Mouse (Mus musculus) cerebellum, postnatal 25 days (tissue): ENCODE results near the gene Ms4a10.

Experiments
- DNase-seq, 2 experiments: peaks; one replicate each; pipeline ENCODE4 v3.0.0; 2021; ENCODE audit warnings: mixed read lengths in 2 of 2

Ms4a10 gene

DNA sequence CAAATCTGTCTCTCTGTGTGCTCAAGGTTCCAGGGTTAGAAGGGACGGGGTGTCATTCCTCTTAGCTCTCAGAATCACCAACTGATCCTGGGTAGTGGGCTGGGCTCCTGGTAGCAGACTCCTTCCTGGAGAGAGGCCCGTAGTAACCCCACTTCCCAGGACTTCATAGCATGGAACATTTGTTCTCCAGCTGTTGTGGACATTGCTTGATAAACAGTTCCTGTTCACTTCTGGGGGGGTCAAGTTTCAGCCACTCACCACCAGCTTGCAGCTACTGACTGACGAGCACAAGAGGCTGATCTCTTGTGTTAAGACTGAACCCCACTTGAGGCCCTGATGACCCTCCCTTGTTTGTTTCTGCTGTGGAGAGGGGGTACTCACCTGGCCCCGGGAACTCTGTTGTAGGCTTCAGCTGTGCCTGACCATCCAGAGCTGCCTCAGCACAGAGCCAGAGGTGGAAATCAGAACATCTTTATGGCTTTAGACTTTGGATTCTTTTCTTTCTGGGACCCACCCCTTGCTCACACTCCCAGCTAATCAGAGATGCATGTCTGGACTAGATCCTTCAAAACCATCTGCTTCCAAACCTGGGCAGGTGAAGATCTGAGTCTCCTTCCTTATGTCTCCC lies at the start of gene Ms4a10:
Gene Ms4a10, minus strand, starts transcription at position 433 of the 628 bp plus-strand sequence.
- DNase-seq, result no peak

DNA sequence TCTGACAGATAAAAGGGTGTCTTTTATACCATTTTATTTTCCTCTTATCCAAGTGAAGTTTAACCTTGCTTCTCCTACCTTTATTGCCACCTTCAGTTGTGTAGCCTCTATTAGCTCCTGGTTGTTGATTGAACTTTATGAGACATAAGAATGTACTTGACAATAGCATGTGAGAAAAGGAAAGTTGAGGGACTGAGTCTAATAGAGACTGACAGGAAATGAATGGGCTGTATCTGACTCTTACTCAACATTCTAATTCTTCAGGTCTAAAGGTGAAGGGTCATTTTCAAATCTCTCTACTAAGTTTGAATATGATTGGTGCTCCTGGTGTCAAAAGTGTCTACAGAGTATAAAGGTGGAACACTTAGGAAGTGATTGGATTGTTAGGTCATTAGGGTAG lies 47.9 kb upstream of the Ms4a10 start:
- DNase-seq, result no peak

DNA sequence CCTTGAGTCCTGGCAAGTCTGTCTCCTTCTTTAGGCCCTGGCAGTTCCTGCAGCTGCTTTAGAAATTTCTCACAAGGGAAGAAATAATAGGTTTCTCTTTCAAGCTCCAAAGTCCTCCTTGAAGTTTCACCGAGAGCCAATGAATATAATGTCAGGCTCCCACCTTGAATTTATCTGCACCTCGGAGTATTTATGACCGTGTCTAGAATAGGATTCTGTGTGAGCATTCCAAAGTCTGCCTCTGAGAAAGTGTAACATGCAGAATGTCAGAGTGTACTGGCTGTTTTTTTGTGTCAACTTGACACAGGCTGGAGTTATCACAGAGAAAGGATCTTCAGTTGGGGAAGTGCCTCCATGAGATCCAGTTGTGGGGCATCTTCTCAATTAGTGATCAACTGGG lies 43.4 kb upstream of the Ms4a10 start, which contains the start of gene Ms4a18:
Gene Ms4a18, minus strand, starts transcription at position 141 of the 400 bp plus-strand sequence.
- DNase-seq, result no peak

DNA sequence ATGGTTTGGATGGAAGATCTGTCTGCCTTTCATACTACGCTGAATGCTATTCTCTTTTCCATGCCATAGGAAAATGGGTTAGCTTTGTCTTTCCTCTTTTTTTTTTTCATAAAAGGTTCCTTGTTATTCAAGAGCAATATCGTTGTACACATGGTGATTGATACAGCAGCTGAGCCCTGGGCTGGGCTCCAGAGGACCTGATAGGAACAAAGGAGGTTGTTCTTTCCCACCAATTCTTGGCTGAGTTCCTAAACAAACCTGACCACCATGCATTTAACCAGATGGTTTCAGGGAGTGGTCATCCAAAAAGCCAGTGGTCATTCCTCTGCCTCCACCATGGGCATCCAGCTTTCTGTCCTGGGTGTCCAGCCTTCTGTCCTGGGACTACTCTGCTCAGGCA lies 42.8 kb upstream of the Ms4a10 start:
- no peak for DNase-seq

DNA sequence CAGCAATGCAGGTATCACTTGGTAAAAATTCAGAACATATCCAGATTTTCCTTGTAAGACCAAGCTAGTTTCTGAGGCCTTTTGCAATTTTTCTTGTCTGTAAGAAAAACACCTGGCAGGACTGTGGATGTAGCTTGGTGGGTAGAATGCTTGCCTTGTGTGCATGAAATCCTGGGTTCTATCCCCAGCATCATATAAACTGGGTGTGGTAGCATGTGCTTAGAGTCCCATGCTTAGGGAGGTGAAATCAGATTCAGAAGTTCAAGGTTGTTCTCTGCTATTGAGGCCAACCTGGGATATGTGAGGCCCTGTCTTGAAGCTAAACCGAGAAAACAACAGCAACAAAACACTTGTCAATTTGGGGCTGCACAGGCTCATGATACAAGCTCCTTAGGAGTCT lies 41.5 kb upstream of the Ms4a10 start:
- no peak for DNase-seq

DNA sequence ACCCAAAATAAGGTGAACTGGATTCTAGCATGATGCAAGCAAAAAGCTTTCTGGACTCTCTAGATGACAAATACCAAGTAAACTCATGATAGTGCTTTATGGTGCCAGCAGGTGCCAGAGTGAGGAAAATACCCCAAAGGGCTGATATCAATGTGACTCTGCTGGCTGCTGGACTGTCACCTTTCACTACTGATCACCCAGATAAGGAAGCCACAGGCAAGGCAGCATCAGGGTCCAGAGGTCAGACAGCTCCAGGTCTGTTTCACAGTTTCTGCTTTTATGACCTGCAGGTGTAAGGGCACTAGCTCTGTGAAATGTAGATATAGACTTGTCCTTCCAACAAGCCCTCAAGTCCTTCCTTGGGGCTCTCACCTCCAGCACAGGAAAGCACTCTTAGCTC lies 41.0 kb upstream of the Ms4a10 start:
- no peak for DNase-seq

DNA sequence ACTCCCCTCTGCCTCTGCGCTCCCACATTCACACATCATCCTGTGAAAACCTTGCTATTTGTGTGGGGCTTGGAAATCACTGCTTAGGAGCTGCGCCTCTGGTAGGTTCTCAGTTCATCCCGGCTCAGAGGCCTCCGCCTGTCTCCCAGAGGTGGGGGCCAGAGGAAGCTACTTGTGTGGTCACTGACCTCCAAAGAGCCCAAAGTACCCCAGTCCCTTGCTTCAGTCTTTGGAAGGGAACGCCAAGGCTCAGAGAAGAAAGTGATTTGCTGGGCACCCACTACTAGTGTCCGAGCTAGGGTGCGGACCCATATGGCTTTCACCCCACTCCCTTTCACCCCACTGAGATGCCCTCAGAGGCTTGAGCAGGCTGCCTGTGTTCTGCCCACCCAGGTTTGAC lies 18.7 kb upstream of the Ms4a10 start, which contains the start of gene Ms4a15:
Gene Ms4a15, minus strand, starts transcription at position 101 of the 400 bp plus-strand sequence.
- no peak for DNase-seq

DNA sequence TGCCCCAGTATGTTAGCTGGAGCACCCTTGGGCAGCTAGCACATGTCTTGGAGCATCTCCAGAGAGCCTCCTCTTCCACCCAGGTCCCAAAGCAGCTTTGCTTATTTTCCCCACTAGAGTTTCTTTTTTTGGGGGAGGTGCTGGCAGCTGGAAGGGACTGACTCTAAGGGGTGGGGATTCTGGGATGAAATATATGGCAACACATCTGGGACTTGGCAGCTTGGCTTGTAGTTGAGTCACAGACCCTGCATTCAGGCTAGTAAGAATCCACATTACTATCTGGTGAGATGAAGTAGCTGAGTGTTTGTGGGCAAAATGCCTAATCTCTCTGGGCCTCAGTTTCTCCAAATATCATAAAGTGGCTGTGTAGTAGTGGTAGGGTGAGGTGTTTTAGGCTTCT lies 17.4 kb upstream of the Ms4a10 start:
- DNase-seq, result no peak

DNA sequence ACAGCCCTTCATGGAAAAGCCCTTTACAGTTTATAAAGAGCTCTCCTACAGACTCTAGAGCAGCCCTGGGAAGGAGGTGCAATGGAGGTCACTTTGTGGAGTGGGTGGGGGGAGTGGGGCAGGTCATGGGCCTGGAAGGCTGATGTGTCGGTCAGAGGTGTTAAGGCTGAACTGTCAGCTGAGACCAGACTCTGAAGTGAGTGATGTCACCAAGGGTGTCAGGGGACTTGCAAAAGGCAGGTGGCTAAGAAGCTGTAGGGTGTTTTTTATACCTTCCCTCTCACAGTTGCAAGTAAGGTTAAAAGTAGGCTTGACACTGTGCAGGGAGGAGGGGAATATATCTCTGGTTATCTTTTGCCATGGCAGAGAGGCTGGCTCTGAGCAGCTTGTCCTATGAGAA lies 16.3 kb upstream of the Ms4a10 start:
- DNase-seq, result no peak

DNA sequence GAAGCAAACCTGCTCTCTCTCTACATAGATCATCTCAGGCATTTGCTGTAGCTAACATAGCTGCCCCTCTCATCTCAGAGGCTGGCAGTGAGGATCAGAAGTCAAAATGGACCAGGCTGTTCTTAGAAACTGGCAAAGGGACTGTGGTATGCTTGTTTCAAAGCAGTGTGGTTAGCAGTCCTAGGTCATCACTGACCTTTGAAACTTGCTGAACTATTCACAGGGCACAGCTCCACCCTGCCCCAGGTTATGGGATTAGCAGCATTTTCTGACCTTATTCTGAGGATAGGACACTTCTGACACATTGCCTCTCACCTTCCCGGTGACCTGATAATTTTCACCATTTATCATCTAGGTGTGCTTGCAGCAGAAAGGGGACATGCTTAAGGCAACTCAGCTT lies 14.1 kb upstream of the Ms4a10 start:
- no peak for DNase-seq

DNA sequence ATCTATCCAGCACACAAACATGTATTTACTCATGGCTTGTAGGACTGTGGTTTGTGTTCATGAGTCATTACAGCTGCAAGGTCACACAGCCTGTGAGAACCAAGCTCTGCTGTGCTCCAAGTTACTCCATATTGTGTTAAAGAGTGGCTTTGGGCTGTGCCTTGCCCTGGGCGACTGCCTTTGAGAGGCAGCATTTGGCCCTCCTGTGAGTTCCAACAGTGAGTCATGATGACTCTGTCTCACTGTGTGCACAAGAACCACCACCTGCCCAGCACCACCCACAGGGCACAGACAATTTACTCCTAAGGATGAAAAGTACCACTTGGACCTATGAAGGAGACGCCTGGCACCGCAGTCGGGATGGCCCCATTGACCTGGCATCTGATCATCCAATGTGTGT lies 11.4 kb upstream of the Ms4a10 start:
- DNase-seq, result no peak

DNA sequence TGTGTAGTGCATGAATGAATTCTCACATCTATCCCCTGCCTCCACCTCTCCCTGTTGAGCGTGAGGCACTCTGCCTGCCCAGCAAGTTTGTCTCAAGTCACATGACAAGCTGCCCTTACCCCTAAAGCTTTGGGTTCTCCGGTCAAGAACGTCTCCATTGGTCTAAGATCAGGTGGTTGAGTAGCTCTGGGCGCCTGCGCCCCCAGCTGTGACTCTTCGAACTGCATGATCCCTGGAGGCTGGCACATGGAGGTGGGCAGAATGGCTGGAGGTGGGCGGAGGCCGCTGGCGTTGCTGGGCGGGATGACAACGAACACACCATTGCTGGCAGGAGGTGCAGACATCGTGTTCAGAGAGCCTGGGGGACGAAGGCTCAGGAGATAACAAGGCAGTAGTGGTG lies 10.1 kb upstream of the Ms4a10 start:
- no peak for DNase-seq

DNA sequence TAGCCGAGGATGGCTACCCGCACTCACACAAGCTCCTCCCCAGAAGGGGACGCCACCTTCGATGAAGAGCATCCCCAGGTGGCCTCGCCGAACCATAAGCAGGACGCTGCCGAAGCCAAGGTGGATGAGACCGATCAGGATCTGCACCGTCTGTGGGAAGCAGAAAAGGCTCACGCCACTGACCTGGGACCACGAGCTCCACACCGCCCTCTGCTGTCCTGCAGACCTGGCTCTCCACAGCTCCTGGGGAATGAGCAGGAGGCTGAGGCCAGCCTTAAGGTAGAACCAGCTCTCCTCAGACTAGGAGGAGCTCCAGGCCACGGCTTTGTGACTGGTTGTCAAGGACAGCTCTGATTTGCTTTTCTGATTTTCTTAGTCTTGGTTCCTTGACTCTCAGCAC lies 8.7 kb upstream of the Ms4a10 start:
- DNase-seq, result peak; percentile 63 to 78

DNA sequence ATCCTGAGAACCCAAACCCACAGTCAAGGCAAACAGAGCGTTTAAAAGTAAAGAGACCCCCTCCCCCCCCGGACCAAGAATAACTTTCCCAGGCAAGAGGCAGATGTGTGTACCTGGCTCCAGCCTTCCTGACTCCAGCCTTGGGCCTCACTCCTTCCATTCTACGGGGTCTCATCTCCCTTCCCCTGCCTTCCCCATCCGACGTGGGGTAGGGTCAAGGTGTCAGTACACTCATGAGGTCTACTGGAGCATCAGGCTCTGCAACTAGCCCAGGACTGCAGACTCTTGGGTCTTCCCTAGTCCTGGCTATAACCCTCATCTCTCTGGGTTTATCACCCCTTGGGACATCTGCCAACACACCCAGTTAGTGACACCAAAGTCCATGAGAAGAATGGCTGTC lies 5.7 kb upstream of the Ms4a10 start:
- no peak for DNase-seq

DNA sequence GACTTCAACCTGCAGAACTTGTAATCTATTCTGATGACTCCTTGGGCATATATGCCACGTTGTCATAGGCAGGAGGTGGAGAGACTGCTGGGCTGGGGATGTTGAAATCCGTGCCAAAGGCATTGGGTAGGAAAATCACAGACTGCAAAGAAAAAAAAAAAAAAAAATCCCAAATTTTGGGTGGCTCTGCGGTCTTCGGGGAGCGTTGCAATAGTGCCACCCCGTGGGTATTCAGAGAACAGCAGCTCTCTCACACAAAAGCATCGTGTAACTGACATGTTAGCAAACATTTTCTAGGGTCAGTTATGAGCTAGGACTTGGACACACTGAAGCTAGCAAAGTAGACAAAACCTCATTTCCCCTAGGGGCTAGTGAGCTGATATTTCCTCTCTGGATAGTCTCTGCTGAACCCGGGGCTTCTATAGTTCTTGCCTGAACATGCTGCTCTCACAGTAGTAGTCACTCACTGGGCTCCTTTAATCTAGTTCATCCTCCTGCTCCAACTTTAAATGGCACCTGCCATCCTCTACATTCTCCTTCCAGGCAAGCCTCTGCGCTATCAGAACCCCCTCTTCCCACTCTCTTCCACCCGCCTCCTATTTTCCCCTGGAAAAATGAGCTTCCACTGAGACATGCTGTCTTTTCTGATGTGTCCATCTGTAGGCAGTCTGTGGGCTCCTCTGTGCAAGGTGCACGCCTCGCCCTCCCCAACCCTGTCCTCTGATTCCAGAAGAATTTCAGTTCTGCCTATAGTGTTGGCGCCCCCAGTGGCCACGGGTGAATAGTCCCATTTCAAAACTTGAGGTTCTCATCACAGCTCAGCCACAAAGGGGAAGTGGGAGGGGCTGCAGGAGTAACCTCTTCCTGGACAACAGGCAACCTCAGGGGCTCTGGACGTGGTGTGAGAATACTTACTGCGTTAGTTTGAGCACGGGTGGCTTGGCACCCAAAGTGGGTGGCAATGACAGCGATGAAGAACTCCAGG lies 5.0 kb upstream of the Ms4a10 start:
- peak; percentile 76 to 88 for DNase-seq

DNA sequence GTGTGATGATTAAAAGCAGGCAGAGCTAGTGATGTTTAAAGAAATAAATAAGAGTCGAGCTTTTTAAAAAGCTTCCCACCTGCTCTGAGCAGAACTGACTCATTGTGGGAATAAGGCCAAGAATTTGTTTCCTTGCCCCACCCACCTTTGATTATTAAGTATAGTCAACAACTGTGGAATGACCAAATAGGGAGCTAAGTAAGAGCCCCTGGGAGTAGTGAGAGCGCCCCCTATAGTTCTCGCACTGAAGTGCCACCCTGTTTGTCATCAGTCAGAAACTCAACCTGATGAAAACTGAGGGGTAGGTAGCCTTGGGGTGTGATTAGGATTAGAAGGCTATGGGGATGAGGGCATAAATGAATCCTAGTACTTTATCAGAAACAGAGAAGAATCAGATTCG lies 1.8 kb upstream of the Ms4a10 start:
- DNase-seq, result no peak

DNA sequence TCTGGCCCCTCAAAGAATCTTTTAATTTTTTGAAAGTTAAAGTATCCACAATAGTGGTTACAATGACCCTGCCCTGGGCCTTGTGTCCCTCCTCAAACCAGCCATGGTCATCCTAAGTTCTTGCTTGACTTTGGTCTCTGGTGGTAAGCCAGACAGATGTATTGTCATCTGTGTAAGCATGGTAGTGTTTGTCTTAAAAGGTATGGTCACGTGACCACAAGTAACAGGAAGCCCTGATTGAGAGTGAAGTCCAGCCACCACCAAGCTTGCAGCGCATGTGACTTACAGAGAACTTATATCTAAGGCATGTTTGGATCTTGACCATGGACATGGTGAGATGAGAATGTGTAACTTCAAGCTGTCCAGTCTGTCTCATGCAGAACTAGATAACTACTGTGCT lies 717 bp upstream of the Ms4a10 start:
- no peak for DNase-seq

DNA sequence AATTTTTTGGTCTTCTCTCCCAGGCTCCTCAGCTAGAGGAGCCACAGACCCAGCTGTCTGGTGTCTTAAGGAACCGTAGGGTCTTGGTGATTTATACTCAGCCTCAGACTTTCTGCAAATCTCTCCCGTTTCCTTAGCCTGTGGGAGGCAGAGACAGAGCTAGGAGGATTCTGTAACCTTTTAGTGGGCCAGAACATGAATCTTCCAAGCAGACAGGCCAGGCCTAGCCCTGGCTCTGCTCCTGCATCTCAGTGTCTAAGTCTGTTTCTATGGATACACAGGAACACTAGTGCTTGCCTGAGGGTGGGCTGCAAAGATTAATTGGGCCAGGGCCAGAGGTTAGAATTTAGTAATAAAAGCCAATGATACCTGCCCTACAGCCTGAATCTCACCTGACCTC lies 1.3 kb downstream of the Ms4a10 start:
- DNase-seq, result no peak

DNA sequence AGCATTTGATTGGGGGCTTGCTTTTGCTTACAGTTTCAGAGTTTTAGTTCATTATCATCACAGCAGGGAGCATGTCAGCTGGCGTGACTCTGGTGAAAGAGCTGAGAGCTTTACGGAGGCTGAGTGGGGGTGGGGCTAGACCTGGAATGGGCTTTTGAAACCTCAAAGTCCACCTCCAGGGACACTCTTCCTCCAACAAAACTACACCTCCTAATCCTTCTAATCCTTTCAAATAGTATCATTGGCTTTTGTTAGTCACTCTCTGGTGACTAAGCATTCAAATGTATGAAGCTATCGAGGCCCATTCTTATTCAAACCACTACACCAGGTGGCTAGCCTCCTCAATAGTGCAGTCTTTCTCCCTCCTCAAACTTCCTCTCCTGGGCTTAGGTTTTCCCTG lies 1.8 kb downstream of the Ms4a10 start:
- DNase-seq, result no peak

DNA sequence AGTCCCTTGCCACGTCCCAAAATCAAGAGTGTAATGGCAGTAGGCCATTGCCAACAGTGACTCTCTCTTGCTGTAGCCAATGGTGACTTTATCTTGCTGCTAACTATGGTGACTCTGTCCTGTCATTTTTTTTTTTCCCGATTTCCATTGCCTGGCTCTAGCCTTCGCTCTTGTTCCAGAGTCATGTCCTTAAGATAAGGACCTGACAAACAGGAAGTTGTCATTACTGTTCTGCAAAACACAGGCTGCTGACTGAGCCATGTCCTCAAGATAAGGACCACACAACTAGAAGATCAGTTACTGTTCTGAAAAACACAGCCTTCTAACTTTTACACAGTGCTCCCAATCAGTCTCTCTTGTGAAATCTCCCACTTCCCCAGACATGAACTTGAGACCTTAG lies 4.0 kb downstream of the Ms4a10 start:
- DNase-seq, result no peak

DNA sequence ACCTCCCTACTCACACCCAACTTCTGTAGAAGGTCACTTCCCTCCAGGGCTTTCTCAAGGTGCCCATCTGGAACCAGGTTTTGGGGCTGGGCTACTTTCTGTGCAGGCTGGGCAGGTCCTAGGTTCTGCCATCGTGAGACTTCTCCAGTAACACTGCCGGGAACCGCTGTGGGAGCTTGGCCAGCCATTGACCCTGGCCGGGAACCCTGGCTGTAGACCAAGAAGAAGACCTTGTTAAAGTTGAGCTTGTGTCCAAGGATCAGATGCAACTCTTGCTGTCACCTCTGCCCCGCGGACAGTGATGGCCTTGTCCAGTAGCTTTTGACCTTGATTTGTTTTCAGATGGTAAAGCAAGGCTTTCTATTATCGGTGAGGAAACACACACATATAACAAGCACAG lies 5.9 kb downstream of the Ms4a10 start:
- no peak for DNase-seq

DNA sequence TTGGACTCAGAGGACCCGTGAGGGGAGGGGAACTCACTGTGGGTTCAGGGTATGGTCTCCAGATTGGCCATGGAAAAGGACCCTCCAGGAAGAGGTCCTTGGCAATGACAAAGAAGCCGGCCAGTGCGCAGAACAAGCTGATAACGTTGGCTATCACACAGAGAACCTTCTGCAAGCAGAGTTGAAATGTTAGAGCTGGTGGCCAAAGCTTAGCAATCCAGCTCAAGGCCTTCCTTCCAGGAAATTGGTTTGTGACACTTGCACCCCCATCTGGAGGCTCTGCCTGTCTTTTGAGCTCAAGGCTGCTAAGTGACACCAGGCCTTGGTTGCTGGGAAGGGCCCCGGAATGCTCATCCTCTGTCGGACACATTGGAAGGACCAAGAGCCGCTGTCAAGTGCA lies 8.7 kb downstream of the Ms4a10 start:
- DNase-seq, result no peak

DNA sequence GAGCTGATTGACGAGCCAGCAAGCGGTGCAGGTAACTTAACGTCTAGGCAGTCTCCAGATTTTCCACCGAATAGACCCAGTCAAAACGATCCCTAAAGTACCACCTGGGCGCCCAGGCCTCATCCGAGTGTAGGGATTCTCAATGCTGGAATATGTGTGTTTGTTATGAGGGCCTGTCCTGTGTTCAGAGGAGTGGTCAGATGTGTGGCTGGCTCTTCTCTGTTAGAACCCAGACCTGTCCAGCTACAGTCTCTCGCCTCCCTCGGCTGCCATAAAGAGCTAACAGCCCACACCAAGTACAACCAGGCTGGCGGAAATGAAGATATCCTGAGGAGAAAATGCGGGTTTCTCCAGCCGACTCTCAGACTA lies 14.5 kb downstream of the Ms4a10 start:
- no peak for DNase-seq
